Mouse (Mus musculus): Measurements from ENCODE around the gene Tnf.

The Tnf gene

DNA sequence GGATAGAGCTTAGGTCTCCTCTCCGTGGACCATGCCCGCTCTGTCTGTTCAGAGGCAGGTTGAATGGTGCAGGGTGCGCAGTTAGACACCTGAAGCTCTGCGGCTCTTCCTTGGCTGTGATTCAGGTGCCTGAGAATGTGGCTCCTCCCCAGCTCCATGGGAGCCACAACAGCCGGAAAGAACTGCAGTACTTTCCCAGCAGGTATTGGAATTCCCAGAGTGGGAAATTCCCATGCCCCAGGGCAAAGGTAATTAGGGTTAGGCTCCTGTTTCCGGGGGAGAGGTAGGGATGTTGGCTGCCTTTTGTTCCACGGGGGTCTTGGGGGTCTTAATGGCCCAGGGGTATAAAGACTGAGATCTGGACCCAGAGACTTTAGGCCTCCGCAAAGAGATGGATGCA, 2.9 kb downstream of the Tnf start:
- DNase-seq (ENCODE audit: low spot score) = no peak

DNA sequence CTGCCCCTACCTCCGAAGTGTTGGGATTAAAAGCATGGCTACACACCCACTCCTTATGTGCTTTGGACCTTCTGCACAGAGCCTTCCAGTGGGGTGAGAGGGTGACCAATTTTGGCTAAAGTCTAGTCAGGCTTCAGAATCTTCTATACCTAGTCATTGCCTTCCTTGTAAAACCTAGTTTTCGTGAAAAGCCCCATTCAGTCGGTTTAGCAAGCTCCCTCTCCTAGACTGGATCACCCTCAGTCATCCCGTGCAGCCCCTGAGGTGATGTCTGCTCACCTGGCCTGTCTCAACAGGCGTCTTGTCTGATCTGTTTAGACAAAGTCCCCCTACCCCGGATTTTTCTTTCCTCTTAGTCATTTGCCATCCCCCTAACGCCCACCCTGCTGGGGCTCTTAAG, 3.8 kb downstream of the Tnf start:
- DNase-seq (ENCODE audit: low spot score) = no peak

DNA sequence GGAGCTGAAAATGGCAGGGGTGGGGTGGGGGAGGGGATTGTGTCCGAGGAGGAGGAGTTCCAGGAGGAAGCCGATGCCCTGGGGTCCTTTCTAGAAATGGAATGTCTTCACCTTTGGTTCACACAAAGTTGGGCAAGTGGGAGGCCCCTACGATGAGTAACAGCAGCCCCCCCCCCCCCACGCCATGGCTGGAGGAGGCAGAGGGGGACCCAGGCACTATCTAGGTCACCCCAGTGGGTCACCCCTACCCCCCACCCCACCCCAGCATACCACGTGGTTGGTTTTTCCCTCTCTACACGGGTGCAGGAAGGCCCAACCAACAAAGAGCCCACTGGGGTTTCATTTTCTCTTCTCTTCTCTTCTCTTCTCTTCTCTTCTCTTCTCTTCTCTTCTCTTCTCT, 4.7 kb downstream of the Tnf start:
- DNase-seq (ENCODE audit: low spot score) = no peak

DNA sequence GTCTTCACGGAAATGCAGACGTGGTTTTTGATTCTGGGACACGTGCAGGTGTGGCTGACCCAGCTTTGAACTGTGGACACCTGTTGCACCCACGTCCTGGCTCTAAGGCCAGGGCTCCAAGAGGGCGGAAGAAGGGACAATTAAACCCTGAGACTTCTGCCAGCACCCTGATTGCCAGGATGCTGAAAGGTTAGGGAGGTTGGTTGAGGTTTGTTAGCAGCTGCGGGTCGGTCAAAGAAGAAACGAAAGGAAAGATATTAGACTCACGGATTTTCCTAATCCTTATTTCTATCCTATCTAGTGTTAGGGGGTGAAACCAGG, 5.5 kb downstream of the Tnf start:
- DNase-seq (ENCODE audit: low spot score) = no peak

DNA sequence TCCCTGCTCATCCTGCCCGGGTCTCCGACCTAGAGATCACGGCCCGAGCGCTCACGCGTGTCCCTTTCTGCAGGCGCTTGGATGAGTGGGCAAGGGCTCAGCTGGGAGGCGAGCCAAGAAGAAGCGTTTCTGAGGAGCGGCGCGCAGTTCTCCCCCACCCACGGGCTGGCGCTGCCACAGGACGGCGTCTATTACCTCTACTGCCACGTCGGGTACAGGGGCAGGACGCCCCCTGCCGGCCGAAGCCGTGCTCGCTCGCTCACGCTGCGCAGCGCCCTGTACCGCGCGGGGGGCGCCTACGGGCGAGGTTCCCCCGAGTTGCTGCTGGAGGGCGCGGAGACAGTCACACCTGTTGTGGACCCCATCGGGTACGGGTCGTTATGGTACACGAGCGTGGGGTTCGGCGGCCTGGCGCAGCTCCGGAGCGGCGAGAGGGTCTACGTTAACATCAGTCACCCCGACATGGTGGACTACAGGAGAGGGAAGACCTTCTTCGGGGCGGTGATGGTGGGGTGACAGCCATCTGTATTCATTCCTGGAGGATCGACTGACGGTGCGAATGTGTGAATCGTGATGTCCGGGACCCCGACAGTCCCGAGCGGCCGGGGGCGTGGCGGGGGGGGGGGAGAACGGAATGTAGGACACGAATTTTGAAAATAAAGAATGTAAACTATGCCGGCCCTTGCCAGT, 6.0 kb downstream of the Tnf start:
- DNase-seq (ENCODE audit: low spot score) = peak; percentile 79

DNA sequence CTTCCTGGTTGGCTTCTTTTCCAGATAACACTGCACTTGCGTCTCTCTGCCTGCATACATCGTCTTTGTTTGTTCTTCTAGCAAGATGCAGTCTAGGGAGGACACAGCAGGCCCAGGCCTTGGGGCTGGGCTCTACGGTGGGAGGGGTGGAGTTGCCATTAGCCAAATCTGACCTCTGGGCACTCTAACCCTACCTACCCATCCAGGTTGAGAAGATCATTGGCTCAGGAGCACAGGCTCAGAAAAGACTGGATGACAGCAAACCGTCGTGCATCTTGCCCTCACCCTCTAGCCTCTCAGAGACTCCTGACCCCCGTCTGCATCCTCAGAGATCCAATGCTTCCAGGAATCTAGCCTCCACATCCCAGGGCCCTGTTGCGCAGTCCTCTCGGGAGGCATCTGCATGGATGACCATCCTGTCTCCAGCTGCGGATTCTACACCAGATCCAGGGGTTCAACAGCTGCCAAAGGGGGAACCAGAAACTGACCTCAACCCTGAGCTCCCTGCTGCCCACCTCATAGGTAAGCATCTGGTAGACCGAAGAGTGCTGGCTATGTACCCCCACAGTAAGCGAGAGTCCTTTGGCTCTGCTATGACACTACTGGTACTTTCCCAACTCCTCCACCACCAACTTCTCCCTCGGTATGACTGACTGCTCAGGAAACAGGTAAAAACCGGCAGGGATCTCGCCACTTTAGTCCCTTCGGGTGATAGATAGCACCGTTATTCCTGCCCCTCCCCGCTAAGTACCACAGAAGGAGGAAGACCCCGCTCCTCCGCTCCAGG, 6.8 kb downstream of the Tnf start:
- DNase-seq (ENCODE audit: low spot score) = no peak

DNA sequence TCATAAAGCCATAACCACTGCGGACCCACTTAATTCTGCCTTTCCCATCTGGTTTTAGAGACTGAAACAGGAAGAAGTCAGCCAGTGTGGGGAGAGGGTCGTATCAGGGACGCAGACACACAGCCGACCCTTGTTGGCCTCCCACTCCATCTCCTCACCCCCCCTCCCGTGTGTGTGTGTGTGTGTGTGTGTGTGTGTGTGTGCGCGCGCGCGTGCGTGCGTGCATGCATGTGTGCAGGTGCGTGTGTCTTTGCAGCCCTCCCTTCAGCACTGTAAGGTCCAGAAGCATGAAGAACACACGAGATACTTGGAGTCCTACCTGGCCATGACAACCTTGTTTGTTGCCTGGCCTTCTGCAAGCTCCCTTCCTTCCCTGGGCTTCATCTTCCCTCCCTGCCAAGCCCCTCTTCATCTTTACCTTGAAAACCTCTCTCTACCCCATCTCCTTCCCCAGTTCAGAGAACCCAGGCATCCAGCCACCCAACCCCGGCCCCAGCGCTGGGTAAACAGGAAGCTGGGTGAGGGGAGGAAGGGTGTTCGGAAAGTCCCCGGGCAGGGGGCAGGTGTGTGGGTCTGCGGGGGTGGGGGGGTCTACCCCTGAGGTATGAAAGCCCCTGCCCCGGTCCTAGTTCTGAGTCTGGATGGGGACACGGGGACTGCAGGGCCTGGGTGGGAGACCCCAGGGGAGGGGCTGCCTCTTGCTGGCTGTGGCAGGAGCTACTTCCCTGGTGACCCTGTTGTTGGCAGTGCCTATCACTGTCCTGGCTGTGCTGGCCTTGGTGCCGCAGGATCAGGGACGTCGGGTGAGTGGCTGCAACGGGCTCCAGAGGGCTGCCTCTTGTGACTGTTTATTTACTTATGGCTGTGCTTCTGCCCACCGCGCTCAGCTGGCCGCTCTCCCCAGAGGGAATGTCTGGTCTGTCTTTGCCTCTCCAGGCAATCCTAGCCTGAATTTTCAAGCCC, 7.6 kb downstream of the Tnf start, which contains the start of gene Ltb:
TSS of gene Ltb (plus strand) at position 559 of the 963 bp plus-strand sequence.
- DNase-seq (ENCODE audit: low spot score) = no peak

DNA sequence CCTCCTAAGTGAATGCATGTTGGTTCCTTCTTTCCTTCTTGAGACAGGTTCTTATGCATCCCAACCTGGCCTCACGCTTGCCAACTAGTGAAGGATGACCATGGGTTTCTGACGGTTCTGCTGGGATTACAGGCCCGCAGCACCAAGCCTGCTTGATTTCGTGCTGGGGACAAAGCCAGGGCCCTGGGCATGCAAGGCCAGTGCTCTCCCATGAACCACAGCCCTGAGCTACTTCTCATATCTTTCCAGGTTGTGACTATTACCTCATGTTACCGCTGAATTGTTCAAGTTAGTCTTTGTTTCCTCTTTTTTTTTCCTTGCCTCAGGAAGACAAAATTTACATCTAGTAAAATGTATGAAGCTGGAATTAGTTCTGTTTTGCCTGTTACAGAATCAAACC, 8.9 kb downstream of the Tnf start:
- no peak for DNase-seq (ENCODE audit: low spot score)

DNA sequence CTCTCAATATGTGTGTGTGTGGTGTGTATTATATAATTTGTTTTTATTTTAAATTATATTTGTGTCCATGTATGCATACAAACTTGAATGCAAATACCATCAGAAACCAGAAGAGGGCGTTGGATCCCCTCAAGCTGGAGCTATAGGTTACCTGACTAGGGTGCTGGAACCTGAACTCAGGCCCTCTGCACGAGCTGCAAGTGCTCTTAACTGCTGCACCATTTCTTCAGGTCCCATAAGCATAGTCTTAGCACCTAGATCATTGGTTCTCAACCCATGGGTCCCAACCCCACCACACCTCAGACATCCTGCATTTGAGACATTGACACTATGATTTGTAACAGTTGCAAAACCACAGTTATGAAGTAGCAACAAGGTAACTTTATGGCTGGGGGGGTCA, 10.1 kb downstream of the Tnf start:
- no peak for DNase-seq (ENCODE audit: low spot score)

DNA sequence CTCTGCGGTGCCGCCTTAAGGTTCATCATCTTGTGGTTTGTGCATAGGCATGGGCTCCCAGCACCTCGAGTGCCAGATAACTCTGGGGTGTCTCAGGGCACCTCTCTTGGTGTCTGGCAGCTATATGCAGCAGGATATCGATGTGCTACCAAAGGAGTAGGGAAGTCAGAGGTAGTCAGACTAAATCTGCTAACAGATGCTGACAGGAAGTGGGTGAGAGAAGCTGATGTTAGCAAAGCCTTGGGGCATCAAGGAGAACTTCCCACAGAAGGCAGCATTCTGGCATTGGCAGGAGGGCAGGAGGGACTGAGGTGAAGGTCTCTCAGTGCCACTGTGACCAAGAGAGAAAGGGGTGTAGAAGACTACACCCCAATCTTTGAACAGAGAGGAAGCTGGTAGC, 11.7 kb downstream of the Tnf start:
- no peak for DNase-seq (ENCODE audit: low spot score)

DNA sequence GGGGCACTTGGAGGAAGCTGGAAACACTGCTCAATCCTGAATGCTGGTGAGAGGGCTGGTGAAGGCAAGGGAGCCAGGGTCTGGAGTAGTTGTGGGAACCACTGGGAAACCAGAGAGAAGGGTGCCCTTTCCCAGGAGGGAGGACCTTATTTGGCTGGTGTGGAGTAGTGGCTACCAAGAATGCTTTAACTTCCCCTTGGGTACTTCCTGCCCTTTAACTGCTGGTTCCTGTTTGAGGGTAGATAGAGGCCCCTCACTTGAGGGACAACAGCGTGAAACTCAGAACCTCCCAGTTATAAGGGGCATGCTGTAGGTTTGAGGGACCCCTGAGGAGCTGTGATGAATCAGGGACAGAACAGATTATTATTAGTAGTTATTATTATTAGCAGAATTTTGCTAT, 12.6 kb downstream of the Tnf start:
- no peak for DNase-seq (ENCODE audit: low spot score)

DNA sequence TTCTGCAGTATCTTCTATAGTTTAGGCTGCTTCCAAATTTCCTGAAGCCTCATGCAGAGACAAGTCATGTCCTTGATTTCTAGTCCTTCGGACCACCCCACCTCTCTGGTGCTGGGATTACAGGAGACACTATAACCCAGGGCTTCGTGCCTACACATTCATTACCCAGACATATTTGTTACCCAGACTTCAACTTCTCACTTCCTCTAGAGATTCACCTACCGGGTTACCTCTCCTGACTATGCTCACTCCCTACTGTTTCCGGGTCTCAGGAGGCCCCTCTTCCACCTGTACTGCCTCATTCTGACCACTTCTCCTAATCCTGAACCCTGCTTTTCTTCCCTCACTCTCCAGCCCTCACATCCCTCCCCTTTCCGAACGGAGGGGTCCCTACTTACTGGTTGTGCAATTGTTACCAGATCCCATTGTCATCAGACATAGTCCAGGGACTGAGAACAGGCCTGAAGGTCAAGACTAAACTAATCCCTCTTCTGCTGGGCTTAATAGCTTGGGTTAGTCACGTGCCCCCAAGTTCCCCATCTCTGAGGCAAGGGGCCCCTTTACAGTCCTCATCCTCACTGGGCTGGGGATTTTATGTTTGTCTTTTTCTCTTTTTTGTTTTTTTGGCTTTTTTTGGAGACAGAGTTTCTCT, 13.7 kb downstream of the Tnf start, which contains the start of gene Lst1:
TSS of gene Lst1 (minus strand) at position 481 of the 652 bp plus-strand sequence.
- no peak for DNase-seq (ENCODE audit: low spot score)

DNA sequence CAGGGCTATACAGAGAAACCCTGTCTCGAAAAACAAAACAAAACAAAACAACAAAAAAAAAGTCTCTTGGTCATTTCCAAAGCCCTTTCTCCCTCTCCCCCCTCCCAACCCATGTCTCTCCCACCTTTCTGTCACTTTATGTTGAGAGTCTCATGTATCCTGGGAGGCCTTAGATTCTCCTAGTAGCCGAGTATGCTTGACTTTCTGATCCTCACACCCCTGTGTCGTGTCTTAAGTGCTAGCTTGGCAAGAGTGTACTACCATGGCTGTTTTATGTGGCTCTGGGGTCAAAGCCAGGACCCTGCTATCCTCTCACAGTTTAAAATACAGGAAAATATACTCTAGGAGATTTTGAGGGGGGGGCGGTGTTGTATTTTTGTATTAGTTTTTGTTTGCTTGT, 14.5 kb downstream of the Tnf start:
- no peak for DNase-seq (ENCODE audit: low spot score)

DNA sequence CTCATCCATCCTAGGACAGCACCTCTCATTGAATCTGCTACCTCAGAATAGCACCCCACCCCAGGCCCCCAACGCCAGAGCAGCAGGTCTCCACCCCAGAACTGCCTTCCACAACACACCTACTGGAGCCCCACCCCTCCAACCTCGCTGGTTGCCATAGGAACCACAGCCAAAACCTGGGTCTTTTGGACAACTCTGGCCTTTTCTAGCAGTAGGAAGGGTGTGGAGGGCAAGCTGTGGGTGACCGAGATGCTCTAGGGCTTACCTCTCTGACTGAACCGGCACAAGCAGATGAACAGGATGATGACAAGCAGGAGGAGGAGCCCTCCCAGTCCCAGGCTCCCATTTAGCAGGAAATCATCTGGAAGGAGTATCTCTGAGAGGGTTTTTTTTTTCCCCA, 15.1 kb downstream of the Tnf start:
- DNase-seq (ENCODE audit: low spot score) = peak; percentile 68

DNA sequence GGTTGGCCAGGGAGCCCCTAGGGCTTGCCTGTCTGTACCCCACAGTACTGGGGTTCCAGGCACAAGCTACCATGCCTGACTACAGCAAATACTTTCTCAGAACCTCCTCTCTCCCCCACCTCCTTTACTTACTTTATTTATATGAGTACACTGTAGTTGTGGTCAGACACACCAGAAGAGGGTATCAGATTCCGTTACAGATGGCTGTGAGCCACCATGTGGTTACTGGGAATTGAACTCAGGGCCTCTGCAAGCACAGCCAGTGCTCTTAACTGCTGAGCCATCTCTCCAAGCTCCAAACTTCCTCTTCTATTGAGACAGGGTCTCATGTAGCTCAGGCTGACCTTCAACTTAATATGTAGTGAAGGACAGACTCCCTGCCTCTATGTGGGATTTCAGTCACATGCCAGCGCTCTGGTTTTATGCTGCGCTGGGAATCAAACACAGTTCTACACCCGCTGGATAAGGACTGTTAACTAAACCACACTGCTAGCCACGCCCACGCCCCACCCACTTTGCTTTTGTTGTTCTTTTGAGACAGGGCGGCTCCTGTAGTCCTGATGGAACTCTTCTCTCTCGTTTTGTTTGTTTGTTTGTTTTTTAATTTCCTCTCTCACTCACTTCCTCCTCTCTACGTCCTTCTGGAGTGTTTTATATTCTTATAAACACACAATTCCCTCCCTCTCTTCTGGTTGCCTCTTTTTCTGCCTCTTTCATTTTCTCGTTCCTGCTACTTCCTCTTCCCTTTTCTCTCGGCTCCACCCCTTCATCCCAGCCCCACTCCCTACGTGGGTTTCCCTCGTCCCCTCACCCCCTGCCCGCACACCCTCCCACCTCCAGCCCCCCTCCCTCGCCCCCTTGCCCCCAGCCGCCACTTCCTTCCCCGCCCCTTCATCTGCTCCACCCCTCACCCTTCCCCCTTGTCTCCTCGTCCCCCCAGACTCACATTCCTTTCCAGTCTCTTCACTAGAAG, 15.9 kb downstream of the Tnf start:
- peak; percentile 88 for DNase-seq (ENCODE audit: low spot score)

DNA sequence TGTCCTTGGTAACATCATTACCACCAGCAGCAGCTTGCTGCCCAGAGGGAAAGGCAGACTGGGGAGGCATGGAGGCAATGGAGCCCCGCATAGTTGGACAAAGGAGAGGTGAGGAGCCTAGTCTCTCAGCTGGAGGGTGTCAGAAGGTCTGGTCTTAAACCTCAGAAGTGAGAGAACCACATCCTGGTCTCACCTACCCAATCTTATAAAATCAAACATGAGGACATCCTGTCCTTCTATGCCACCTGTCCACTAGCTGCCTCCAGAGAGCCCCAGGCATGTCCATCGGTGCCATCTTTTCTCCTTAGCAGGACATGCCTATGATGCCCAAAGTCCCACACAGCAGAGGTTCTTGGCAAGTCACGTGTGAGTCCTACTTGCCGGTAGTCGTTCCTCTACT, 21.7 kb downstream of the Tnf start:
- no peak for DNase-seq (ENCODE audit: low spot score)

DNA sequence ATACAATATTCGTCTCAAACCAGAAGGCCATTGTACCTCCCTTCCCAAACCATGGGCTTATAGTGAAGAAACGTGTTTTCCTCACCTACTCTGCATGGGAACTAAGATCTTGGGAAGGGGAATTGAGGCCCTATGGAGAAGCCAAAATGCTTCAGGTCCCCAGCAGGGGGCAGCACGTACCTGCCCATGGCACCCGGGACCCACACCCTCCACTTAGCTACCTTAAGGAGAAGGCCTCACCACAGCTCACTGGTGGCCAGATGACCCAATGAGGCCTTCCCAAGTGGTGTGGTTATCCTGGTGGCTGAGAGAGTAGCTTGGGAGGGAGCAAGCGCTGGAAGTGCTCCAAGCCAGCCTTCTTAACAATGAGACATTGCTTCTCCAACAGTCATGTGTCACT, 23.3 kb downstream of the Tnf start:
- DNase-seq (ENCODE audit: low spot score) = peak; percentile 81

DNA sequence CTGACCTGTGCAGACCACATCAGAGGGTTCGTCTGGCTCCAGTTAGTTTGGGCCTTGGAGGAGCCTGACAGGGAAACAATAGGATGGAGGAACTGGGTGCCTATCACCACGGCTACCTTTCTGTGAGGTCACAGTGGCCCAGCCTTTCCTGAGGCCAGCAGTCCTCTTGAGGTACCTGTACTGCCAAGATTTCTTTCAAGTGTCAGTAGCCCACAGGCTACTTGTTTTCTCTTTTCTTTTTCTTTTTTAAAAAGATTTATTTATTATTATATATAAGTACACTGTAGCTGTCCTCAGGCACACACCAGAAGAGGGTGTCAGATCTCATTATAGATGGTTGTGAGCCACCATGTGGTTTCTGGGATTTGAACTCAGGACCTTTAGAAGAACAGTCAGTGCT, 25.8 kb downstream of the Tnf start, which contains the start of gene Aif1:
TSS of gene Aif1 (minus strand) at position 101 of the 400 bp plus-strand sequence.
- DNase-seq (ENCODE audit: low spot score) = no peak

DNA sequence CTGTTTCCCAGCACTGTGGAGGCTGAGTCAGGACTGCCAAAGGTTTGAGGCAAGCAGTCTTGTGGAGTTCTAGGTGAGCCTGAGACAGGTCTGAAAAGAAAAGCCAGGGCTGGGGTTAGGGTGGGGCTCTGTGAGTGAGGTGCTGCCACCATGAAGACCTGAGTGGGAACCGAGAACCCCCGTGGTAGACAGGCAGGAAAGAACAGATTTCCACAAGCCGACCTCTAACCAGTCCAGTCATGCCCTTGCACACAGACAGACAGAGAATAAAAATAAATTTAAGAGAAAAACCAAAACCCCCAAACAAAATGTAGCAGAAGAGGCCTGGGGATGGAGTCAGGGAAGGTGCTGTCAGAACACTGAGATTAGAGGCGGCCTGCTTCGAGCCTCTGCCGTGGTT, 26.4 kb downstream of the Tnf start:
- no peak for DNase-seq (ENCODE audit: low spot score)

DNA sequence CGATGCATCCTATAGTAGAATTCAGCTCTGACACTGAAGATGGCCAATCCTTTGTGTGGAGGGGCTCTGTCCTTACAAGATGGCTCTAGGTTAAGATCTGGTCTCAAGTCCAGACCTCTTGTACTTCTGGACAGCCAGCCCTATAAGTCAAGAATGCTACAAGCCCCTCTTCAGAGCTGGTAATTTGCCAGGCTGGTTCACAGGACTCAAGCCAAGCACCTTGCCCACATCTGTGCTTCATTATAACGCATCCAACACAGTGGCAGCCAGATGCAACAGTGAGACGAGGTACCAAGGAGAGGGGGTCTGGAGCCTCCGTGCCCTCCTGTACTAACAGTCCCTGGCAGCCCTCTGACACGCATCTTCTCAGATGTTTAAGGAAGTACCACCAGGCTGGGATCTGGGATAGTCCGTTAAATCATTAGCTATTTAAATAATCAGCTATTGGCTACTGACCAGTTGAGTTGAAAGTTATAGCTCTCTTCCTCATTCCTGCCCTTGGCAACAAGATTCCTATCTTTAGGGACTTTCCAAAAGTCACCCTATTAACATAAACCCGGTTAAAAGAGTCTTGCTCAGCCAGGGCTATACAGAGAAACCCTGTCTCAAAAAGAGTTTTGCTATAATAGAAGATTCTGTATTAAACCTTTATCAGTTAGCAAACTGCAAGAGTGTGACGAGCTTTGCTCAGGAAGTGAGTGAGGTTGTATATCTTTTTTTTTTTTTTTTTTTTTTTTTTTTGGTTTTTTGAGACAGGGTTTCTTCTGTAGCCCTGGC, 27.4 kb downstream of the Tnf start:
- DNase-seq (ENCODE audit: low spot score) = no peak

Measured in embryo, embryonic 10.5 days (tissue).